Mouse (Mus musculus) limb, embryonic 13.5 days (tissue): ENCODE data around the gene Dlx3. TPM values are rescaled to one million over a fixed set of nuclear protein-coding genes. Genes with fewer than 3 reads are reported as not detected.

Source experiments
- ATAC-seq: fragments of 200-750 bp; cut with Nextera tagmentation; 2 replicates; pipeline ENCODE4 v1.8.0; 2017; ENCODE audit warnings: low read depth, moderate number of reproducible peaks, moderate TSS enrichment; ENCODE audit not compliant: low FRiP score
- H3K27ac ChIP-seq: fragments of 300-500 bp; sonication (generic); 2 replicates; pipeline ENCODE4 v1.5.1; 2015; ENCODE audit warnings: inconsistent platforms, mild to moderate bottlenecking, moderate library complexity
- H3K27me3 ChIP-seq: fragments of 300-500 bp; sonication (generic); 2 replicates; pipeline ENCODE4 v1.6.1; 2015; ENCODE audit warnings: mild to moderate bottlenecking, inconsistent platforms
- H3K36me3 ChIP-seq: fragments of 300-500 bp; sonication (generic); 2 replicates; pipeline ENCODE4 v1.6.1; 2015; ENCODE audit warnings: inconsistent platforms, mild to moderate bottlenecking, moderate library complexity
- H3K4me1 ChIP-seq: fragments of 300-500 bp; sonication (generic); 2 replicates; pipeline ENCODE4 v1.6.1; 2015; ENCODE audit warnings: inconsistent platforms
- H3K4me2 ChIP-seq: fragments of 300-500 bp; sonication (generic); replicated peaks from 2 replicates; pipeline ENCODE4 v1.6.1; 2015; ENCODE audit warnings: inconsistent platforms, mild to moderate bottlenecking, moderate library complexity
- H3K4me3 ChIP-seq: fragments of 300-500 bp; sonication (generic); 2 replicates; pipeline ENCODE4 v1.5.1; 2015; ENCODE audit warnings: moderate library complexity, mild to moderate bottlenecking, inconsistent platforms
- H3K9ac ChIP-seq: fragments of 300-500 bp; sonication (generic); 2 replicates; pipeline ENCODE4 v1.6.1; 2015; ENCODE audit warnings: mild to moderate bottlenecking, inconsistent platforms
- H3K9me3 ChIP-seq: fragments of 300-500 bp; sonication (generic); 2 replicates; pipeline ENCODE4 v1.6.1; 2016; ENCODE audit warnings: inconsistent platforms
- WGBS: fragments of 180-500 bp; shearing (Covaris S2); methylation state at CpG from one replicate; pipeline ENCODE4 v1.1.7; 2015; 5-methylcytosine and 5-hydroxymethylcytosine counted together
- polyA plus RNA-seq: library from polyadenylated mRNA; unstranded; fragments of >200 nt; fragmentation: Nextera tagmentation; extraction: Ambion mirVana; gene quantifications from 2 replicates; pipeline ENCODE4 v1.2.1, GENCODE M21; 2015

Dlx3 gene
- polyA plus RNA-seq, 1 experiment from 2014 or later = 14.2 TPM

- Histone ChIP-seq H3K4me3 (no peak overlapping the region), H3K4me2 (no peak overlapping the region), H3K9ac (no peak overlapping the region), H3K27ac (no peak overlapping the region), H3K27me3 (peaks cover 26% of the 10 kb centered on the region), H3K36me3 (no peaks in the 10 kb centered on the region), H3K4me1 (peaks cover 14% of the 10 kb centered on the region), H3K9me3 (no peaks in the 10 kb centered on the region)
- 84% methylated on average over 2 of the region's 2 CpGs for WGBS
- no peak for ATAC-seq
Observed at GRCm38 (mm10) chr11:95109000-95109399, 10.9 kb upstream of the Dlx3 start.

GRCm38 (mm10) chr11:95110081-95110480 is 9.8 kb upstream of the Dlx3 start:
- H3K4me1 ChIP-seq = peaks cover 13% of the 10 kb centered on the region
- H3K9me3 ChIP-seq = no peaks in the 10 kb centered on the region
- H3K4me2 ChIP-seq = no peak overlapping the region
- no peaks in the 10 kb centered on the region for H3K36me3 ChIP-seq
- peaks cover 17% of the 10 kb centered on the region for H3K27me3 ChIP-seq
- no peak overlapping the region for H3K9ac ChIP-seq
- H3K27ac ChIP-seq = no peak overlapping the region
- WGBS = 87% methylated on average over 7 of the region's 7 CpGs
- H3K4me3 ChIP-seq = no peak overlapping the region
- no peak for ATAC-seq

GRCm38 (mm10) chr11:95117030-95117429 is 2.9 kb upstream of the Dlx3 start:
- no peak overlapping the region for H3K9ac ChIP-seq
- no peak overlapping the region for H3K4me3 ChIP-seq
- H3K27ac ChIP-seq = no peak overlapping the region
- H3K36me3 ChIP-seq = no peaks in the 10 kb centered on the region
- H3K27me3 ChIP-seq = peaks cover 49% of the 10 kb centered on the region
- peak; percentile 62 for ATAC-seq
- no peaks in the 10 kb centered on the region for H3K9me3 ChIP-seq
- H3K4me1 ChIP-seq = peaks cover 27% of the 10 kb centered on the region
- WGBS = 4% methylated on average over 6 of the region's 6 CpGs
- H3K4me2 ChIP-seq = no peak overlapping the region

- peak overlapping the region; percentile 23 for H3K4me2 ChIP-seq
- no peaks in the 10 kb centered on the region for H3K36me3 ChIP-seq
- H3K4me1 ChIP-seq = peaks cover 31% of the 10 kb centered on the region
- no peak overlapping the region for H3K4me3 ChIP-seq
- no peak for ATAC-seq
- peaks cover 63% of the 10 kb centered on the region for H3K27me3 ChIP-seq
- H3K9ac ChIP-seq = no peak overlapping the region
- 3% methylated on average over 8 of the region's 8 CpGs for WGBS
- H3K27ac ChIP-seq = no peak overlapping the region
- no peaks in the 10 kb centered on the region for H3K9me3 ChIP-seq
Observed at GRCm38 (mm10) chr11:95118505-95118904, 1.4 kb upstream of the Dlx3 start.

- H3K4me1 ChIP-seq = peaks cover 36% of the 10 kb centered on the region
- H3K27me3 ChIP-seq = peaks cover 84% of the 10 kb centered on the region
- peak overlapping the region; percentile 71 for H3K9ac ChIP-seq
- no peaks in the 10 kb centered on the region for H3K36me3 ChIP-seq
- under 1% methylated on average over 21 of the region's 21 CpGs for WGBS
- no peaks in the 10 kb centered on the region for H3K9me3 ChIP-seq
- no peak for ATAC-seq
- H3K4me3 ChIP-seq = peak overlapping the region; percentile 54
- H3K27ac ChIP-seq = no peak overlapping the region
- peak overlapping the region; percentile 81 for H3K4me2 ChIP-seq
Observed at GRCm38 (mm10) chr11:95120633-95121020, 708 bp downstream of the Dlx3 start.

- 1% methylated on average over 62 of the region's 63 CpGs for WGBS
Observed at GRCm38 (mm10) chr11:95121161-95122099, 1.5 kb downstream of the Dlx3 start.

DNA sequence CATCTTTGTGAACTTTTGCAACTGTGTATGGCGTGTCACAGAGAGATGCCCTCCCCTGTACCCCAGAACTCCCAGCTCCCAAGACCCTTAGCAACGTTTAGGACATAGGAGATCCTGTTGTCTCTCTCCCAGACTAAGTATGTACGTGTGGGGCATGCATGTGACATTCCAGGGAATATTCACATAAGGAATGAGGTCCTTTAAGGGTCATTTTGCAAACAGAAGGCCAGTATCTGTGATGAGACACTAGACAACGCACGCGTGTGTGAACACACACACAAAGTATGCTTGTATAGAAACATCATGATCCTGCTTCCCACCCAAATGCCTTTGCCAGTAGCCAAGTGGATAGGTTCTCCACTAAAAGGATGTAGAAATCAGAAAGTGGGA is 2.2 kb downstream of the Dlx3 start:
- peaks cover 92% of the 10 kb centered on the region for H3K27me3 ChIP-seq
- peaks cover 51% of the 10 kb centered on the region for H3K4me1 ChIP-seq
- WGBS = 44% methylated on average over 6 of the region's 6 CpGs
- no peaks in the 10 kb centered on the region for H3K36me3 ChIP-seq
- H3K9me3 ChIP-seq = no peaks in the 10 kb centered on the region
- H3K27ac ChIP-seq = no peak overlapping the region
- peak overlapping the region; percentile 81 for H3K4me2 ChIP-seq
- peak overlapping the region; percentile 54 for H3K4me3 ChIP-seq
- 0 out of 2 replicates have a peak overlapping the region, but pooled peaks have one; percentile 71 for H3K9ac ChIP-seq
- ATAC-seq = no peak

More at GRCm38 (mm10) chr11:95121161-95122099, 1.5 kb downstream of the Dlx3 start:
- H3K36me3 ChIP-seq = no peaks in the 10 kb centered on the region
- peak overlapping the region; percentile 71 for H3K9ac ChIP-seq
- peak overlapping the region; percentile 54 for H3K4me3 ChIP-seq
- H3K27me3 ChIP-seq = peaks cover 90% of the 10 kb centered on the region
- no peaks in the 10 kb centered on the region for H3K9me3 ChIP-seq
- no peak overlapping the region for H3K27ac ChIP-seq
- peak overlapping the region; percentile 81 for H3K4me2 ChIP-seq
- no peak for ATAC-seq
- H3K4me1 ChIP-seq = peaks cover 44% of the 10 kb centered on the region

- H3K9ac ChIP-seq = no peak overlapping the region
- no peaks in the 10 kb centered on the region for H3K36me3 ChIP-seq
- no peaks in the 10 kb centered on the region for H3K9me3 ChIP-seq
- peaks cover 44% of the 10 kb centered on the region for H3K4me1 ChIP-seq
- no peak overlapping the region for H3K4me2 ChIP-seq
- peak; percentile 45; the same call in 1 of the 2 replicates for ATAC-seq
- 17% methylated on average over 7 of the region's 7 CpGs for WGBS
- no peak overlapping the region for H3K4me3 ChIP-seq
- H3K27ac ChIP-seq = 0 out of 2 replicates have a peak overlapping the region, but pooled peaks have one; percentile 22
- peaks cover 86% of the 10 kb centered on the region for H3K27me3 ChIP-seq
Observed at GRCm38 (mm10) chr11:95125366-95125948, 5.5 kb downstream of the Dlx3 start.

- Histone ChIP-seq H3K27me3 (peaks cover 79% of the 10 kb centered on the region), H3K36me3 (no peaks in the 10 kb centered on the region), H3K4me1 (peaks cover 38% of the 10 kb centered on the region), H3K9ac (no peak overlapping the region), H3K4me2 (peak overlapping the region; percentile 53), H3K27ac (0 out of 2 replicates have a peak overlapping the region, but pooled peaks have one; percentile 22), H3K9me3 (no peaks in the 10 kb centered on the region), H3K4me3 (0 out of 2 replicates have a peak overlapping the region, but pooled peaks have one; percentile 4)
- ATAC-seq = peak; percentile 64
- WGBS = under 1% methylated on average over 20 of the region's 20 CpGs
Observed at GRCm38 (mm10) chr11:95126272-95127245, 6.6 kb downstream of the Dlx3 start.

GRCm38 (mm10) chr11:95128359-95128758 is 8.4 kb downstream of the Dlx3 start:
- no peaks in the 10 kb centered on the region for H3K9me3 ChIP-seq
- WGBS = 52% methylated on average over 11 of the region's 11 CpGs
- H3K27me3 ChIP-seq = peaks cover 61% of the 10 kb centered on the region
- H3K4me3 ChIP-seq = no peak overlapping the region
- no peak overlapping the region for H3K27ac ChIP-seq
- no peak for ATAC-seq
- peaks cover 31% of the 10 kb centered on the region for H3K4me1 ChIP-seq
- H3K4me2 ChIP-seq = no peak overlapping the region
- H3K9ac ChIP-seq = no peak overlapping the region
- H3K36me3 ChIP-seq = no peaks in the 10 kb centered on the region

DNA sequence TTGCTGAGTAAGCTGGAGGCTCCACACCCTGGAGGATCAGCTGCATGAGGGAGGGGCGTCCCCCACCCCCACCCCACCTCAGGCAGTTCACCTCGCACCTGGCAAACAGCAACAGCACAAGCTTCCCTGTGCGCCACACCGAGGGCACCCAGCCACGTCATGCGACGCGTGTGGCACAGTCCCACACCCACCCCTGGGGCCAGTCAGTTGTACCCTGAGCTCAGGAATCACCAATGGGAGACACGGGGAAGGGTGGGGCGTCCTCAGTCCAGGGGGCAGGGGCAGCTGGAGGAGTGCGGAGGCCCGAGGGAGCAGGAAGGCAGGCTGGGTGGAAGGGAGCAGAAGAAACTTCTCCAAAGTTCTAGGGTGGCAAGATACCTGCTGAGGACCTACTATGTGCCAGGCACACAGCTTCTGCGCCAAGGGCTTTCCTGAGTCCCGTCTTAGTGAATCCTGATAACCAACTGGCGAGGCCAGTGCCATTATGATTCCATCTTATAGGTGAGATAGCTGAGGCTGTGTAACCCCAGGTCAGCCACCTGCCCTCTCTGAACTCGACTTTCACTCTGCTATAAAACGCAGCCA is 10.8 kb downstream of the Dlx3 start:
- 0 out of 2 replicates have a peak overlapping the region, but pooled peaks have one; percentile 19 for H3K9ac ChIP-seq
- 62% methylated on average over 17 of the region's 17 CpGs for WGBS
- H3K4me2 ChIP-seq = no peak overlapping the region
- no peak overlapping the region for H3K4me3 ChIP-seq
- peaks cover 38% of the 10 kb centered on the region for H3K27me3 ChIP-seq
- H3K36me3 ChIP-seq = no peaks in the 10 kb centered on the region
- no peaks in the 10 kb centered on the region for H3K9me3 ChIP-seq
- no peak for ATAC-seq
- no peak overlapping the region for H3K27ac ChIP-seq
- H3K4me1 ChIP-seq = peaks cover 25% of the 10 kb centered on the region
